Mouse (Mus musculus) left cerebral cortex, adult 9 months (tissue): Measurements from ENCODE around the gene Eaf1.
"Not testable (repeated sequence)": the region's sequence is repeated elsewhere in the genome, so short reads cannot be mapped to it uniquely, and the experiment has no call there.

ENCODE experiments used
- DNase-seq, 2 experiments: peaks; one replicate each; pipeline ENCODE4 v3.0.0; 2022; ENCODE audit warnings: low spot score in 2 of 2

The Eaf1 gene

DNA sequence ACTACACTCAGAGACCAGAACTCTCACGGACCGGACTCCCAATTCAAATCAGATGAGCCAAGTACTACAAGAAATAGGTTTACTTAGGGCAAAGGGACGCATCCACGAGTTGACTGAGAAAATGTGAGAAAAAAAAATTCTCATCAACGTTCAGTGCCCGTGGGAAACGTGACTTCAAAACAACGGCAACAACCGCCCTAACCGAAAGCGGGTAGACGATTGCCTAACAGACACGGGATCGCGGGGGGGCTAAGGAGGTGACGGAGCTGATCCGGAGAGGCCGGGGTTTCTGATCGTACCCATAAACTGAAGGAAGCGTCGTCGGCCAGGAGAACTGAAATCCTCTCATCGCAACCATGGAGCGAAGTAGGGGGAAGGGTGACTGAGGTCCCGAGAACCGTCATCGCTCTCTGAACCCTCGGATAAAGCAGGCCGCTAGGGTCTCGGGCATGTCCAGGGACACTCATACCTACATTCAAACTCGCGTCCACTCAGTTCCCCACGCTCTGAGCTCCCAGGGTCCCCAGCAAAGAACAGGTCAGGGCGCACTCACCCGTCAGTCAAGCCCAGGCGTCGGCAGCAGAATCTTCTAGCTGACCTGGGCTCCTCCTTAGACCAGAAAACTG, at the start of gene Eaf1:
Gene Eaf1 (plus strand): TSS at position 51 of the 626 bp plus-strand sequence.
- no peak for DNase-seq

DNA sequence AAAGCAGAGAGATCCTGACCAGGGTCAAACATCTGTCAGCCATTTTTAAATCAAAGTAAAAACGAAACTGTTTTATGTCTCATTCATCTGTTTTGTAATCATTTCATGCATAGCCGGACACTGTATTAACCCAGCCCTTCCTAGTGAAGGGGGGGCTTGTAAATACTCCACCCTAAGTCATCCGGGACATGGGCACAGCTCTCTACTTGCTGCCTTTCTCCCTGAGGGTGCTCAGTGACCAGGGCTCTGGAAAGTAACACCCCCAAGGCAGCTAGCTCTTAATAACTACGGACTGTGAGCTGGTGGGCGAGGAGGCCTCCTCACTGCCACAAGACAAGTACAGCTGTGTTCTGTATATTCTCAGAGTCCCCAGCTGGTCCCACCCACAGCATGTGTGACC, 45.2 kb upstream of the Eaf1 start:
- DNase-seq = no peak

DNA sequence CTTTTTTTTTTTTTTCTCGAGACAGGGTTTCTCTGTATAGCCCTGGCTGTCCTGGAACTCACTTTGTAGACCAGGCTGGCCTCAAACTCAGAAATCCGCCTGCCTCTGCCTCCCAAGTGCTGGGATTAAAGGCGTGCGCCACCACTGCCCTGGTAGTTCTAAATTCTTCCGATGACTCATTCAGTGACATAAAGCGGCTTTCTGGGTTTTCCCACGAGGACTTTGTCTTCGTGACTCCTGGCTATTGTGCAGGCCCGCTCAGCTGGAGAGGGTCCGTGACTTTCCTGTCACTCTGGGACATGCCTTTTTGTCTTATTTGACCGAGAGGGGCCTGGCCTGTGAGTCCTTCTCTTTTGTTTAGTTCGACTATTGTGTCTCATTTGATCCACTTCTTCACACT, 40.3 kb upstream of the Eaf1 start:
- not testable (repeated sequence) for DNase-seq

DNA sequence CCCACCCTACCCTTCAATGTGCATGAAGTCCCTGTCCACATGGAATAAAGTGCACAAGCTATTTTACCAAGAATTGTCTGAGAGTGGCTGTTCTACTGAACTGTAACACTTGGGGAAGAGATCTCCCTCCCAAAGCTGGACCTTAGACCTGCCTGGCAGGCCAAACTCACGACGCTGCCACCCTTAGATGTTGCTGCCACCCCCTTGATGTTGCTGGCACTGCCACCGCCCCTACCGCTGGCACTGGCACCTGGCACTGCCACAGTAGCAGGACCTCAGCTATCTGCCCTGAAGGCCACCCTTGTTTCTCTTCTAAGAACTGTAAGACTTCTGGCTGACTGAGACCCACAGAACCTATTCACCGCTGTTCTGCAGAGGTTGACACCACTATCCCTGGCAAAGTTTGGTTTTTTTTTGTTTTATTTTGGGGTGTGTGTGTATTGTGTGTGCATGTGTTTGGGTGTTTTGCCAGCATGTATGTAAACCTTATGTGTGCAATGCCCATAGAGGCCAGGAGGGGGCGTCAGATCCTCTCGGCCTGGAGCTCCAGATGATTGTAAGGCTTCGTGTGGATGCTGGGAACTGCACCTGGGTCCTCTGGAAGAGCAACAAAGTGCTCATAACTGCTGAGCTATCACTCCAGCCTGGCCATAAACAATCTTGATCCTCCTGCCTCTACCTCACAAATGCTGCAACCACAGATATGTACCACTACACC, 39.2 kb upstream of the Eaf1 start:
- DNase-seq = no peak

DNA sequence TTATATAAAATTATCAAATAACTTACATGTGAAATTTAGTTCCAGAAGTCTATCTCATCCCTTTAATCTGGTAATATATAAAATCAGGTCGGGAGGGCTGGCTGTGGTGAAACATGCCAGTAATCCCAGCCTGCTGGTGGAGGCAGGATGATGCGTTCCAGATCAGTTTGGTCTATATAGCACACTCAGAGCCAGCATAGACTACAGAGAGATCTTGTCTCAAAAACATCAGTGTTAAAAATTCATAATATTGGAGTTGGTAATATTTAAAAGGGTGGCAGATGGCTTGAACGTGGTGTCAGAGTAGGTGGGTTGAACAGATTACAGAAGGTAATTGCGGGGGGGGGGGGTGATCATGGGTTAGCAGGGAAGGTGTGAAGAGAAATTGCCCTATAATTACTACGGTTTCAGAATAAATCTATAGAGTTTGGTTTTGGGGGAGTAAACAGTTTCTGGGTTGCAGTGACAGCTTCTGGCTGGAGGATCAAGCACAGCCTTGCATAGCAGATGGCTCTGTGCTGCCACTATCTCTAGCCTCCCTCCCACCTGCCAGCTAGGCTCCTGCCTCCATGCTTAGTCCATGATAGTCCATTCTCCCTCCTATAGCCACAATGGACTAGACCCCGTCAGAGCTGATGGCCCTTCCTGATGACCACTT, 38.0 kb upstream of the Eaf1 start:
- no peak for DNase-seq

DNA sequence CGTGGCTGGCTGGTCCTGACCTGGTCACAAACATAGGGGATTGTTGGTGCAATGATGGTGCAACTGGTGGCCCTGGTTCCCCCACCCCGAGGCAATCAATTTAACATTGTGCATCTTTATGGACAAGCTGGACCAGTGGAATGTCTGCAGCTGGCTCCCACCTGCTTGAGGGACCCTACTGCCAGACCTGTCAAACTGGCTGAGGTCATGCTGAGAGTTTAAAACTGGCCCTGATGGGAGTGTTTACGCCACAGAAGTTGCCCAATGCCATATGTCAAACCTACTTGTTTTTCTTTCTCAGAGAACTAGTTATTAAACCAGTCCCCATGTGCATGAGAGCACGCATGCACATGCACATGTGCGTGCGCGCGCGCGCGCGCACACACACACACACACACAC, 36.2 kb upstream of the Eaf1 start:
- DNase-seq = no peak

DNA sequence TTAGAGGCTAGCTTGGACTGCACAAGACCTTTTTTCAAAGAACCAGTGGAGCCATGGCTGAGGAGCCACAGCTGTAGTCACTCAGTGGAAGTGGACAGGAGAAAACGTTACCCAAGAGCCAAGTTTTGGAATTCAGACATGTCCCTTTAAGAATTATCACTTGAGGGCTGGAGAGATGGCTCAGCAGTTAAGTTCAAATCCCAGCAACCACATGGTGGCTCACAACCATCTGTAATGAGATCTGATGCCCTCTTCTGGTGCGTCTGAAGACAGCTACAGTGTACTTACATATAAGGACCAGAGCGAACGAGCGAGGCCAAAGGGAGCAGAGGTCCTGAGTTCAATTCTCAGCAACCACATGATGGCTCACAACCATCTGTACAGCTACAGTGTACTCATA, 32.0 kb upstream of the Eaf1 start:
- DNase-seq = not testable (repeated sequence)

DNA sequence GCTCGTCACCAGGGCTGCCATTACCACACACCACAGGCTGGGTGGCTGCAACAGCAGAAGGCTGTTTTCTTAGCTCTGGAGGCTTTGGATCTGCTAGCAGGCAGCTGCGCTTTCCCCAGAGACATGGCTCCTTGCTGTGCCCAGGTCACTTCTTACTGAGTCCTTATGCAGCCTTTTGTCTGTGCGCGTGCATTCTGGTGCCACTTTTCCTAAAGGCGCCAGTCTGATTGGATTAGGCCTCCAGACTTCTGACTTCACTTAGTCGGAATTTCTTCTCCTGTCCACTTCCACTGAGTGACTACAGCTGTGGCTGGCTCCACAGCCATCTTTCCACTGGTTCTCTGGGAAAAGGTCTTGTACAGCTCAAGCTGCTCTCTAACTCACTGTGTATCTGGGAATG, 31.3 kb upstream of the Eaf1 start:
- DNase-seq = no peak

DNA sequence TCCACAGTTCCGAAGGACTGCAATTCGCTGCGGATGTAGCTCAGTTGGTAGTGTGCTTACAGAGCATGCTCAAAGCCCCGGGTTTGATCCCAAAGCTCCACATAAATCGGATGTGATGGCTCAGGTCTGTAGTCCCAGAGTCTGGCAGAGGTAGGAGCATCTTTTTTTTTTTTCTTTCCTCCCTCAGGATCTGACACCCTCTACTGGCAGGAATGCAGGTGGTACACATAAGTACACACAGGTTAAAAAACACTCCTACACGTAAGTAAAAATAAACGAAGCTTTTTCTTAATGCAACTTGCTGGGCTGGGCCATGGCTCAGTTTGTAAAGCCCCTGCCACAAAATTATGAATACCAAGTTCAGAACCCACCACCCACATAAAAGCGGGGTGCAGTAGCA, 30.0 kb upstream of the Eaf1 start:
- no peak for DNase-seq

DNA sequence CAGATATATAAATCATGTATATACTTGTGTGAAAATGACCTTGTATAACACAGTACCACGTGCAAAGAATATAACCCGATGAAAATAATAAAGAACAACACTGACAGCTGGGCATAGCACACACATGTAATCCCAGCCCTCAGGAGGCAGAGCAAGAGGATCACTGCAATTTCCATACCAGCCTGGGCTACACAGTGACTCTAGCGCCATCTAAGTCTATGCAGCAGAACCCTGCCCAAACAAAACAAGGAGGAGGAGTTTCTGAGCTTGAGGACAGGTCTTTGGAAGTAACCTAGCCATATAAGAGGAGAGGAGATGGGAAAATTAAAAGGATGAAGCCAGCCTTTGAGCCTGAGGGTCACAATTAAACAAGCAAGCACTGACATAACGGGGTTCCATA, 24.5 kb upstream of the Eaf1 start:
- no peak for DNase-seq

DNA sequence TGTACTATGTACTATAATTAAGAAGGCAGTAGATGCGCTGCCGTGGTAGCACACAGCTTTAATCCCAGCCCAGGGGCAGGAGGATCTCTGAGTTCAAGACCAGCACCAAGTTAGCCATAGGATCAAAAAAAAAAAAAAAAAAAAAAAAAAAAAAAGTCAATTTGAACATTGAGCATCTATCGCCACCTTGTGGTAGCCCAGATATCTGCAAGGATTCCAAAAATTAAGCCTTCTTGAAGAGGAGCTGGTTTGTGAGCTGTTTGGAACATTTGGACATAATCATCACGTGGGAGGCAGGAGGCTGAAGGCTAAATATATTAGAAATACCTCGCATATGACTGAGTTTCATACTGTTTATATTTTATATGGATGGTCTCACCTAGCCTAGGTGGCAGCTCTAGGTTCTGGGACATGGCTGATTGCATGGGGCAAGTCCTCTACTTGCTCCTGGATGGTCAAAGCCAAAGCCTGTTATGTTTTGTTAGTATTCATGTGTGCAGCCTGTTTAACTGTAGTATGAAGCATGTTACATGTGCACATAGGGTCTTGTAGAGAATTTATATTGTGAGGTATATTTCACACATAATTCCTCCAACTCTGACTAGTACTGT, 21.6 kb upstream of the Eaf1 start:
- DNase-seq = peak in 1 of 2 experiments; percentile 80

DNA sequence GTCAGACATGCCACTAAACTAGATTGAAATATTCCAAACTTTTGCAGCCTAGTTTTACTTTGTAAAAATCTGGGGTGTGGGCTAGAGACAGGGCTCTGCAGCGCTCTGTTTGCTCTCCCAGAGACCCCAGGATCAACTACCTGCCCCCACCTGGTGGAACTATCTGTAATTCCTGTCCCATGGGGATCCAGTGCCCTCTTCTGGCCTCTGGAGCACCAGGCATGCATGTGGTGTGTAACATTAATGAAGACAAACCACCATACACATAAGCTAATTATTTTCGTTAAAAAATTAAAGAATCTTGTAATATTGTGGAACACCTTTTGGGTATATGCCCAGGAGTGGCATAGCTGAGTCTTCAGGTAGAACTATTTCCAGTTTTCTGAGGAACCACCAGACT, 20.9 kb upstream of the Eaf1 start:
- no peak for DNase-seq

DNA sequence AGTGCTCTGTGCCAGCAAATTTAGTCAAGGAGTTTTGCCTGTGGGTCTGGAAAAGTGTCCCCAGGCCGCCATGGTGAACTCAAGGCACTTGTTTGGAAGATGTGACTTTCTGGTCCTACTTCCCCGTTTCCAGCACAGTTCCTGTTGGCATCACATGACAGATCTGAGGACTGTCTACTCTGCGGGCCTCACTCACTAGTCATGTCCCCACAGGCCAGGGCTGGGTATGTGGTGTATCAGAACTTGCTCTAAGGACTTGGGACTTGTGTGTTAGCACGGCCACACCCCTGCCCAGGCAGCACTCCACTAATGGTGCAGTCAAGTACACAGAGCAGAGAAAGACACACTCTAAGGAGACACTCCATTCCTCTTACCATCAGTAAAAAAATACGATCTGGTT, 11.8 kb upstream of the Eaf1 start:
- DNase-seq = no peak

DNA sequence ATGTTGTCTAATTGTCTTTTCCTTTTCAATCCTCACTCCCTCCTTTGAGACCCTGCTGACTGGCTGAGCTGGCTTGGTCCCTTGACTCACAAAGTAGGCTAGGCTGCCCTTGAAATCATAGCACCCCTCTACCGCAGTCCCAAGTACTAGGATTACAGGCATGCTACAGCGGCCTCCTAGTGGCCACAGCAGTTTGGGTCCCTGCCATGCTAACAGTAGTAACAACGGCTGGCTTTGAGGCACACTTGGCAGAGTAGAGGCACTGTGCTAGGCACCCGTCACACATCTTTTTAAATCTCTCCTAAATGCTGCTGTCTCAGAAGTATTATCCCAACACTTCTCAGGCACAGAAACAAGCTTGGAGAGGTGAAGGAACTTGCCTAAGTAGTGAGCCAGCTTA, 7.7 kb upstream of the Eaf1 start:
- no peak for DNase-seq

DNA sequence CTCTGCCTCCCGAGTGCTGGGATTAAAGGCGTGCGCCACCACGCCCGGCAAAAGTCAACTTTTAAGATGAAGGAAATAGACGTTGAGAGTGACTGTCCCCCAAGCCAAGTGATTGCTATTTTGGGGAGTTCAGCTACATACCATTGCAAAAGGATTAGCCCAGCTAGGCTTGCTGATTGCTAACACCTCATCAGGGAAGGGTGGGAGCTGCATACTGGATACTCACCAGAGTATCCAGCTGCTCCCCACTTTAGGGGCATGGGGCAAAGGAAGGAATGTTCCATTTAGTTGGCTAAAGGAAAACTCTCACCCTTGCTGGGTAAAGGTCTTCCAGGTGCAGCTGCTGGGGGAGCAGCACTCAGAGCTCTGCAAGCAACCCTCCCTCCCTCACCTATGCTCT, 6.1 kb upstream of the Eaf1 start:
- DNase-seq = no peak

DNA sequence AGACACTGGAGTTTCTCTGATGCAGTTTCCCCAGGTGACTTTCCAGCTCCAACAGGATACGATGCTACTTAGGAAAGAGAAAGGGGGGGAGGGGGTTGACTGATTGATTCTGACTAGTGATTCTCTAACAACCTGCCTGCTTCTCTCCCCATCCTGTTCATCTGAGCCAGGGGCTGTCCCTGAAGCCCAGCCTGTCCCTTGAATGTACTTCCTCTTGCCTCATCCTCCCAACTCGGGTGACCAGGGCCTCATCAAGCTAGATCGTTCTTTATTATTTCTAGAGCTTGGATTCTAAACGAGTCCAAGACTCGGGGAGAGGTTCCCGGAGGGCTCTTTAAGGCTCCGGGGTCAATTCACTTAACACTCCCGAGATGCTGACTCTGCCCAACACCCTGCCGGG, 298 bp upstream of the Eaf1 start:
- DNase-seq = no peak

DNA sequence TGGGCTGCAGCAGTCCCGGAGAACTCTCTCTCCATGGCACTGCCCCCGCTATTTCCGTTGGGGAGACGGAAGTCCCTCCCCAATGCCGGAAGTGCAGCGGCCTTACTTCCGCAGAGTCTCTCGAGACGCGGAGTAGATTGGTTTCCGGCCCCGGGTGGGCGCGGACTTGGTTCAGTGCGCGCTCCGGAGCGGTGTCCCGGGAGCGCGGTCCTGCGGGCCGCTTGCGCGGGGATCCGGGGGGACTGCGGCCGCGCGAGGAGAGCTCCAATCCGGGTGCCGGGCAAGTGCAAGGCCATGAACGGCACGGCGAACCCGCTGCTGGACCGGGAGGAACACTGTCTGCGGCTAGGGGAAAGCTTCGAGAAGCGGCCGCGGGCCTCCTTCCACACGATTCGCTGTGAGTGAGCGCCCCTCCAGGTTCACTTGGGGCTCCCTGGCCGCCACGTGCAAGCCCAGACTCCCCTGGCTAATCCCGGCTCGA, 816 bp downstream of the Eaf1 start, which contains the start of gene Mettl6:
Gene Mettl6 (minus strand): TSS at position 66 of the 481 bp plus-strand sequence.
- peak; percentile 71 to 89 for DNase-seq

DNA sequence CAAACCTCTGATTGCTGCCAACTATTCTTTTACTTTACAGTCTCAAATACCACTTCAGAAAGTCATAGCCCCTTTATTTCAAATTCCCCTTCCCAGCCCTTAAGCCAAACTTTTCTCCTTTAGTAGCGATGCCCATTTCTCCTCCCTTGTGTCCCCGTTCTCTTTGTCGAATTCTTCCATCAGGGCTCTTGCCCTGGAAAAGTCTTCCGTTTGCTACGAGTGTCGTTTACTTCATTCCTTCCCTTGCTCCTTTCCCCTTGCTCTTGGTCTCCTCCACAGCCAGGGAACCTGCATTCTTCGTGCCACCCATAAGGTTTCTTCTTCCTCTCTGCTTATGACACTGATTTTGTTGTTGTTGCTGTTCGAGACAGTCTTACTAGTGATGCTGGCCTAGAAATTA, 1.3 kb downstream of the Eaf1 start:
- DNase-seq = no peak

DNA sequence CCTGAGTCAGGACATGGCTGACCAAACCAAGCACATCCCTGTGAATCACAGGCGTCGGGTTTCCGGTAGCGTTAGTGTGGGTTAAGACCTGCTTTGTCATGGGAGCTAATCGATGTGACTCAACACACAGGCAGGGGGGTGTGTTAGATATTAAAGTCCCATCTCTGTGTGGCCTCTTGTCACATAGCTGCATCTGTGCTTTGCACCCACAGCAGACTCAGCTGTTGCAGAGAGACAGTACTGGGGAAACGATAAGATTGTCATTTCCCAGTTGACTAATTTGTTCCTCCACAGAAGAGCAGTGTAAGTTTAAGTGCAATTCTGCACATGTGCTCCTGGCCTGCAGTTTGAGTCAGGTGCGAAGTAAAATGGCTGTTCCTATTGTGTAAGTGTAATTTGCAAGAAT, 2.0 kb downstream of the Eaf1 start:
- no peak for DNase-seq

DNA sequence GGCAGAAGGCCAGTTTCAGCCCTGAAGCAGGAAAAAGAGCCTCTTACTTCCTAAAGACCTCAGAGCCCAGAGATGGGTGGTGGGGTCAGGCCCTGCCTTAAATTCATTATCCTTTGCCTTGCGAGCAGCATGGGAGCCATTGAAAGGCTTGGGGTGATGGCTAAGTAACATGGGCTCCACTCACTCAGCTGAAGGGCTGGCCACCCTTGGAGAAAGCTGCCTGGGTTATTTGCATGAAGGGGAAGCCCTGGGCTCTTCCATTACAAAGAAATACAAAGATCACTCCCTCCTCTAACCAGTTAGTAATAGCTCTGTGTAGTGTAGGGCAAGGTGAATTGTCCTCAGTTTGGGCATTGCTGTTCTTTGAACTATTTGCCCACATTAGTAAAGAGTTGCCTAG, 5.3 kb downstream of the Eaf1 start:
- DNase-seq = no peak

DNA sequence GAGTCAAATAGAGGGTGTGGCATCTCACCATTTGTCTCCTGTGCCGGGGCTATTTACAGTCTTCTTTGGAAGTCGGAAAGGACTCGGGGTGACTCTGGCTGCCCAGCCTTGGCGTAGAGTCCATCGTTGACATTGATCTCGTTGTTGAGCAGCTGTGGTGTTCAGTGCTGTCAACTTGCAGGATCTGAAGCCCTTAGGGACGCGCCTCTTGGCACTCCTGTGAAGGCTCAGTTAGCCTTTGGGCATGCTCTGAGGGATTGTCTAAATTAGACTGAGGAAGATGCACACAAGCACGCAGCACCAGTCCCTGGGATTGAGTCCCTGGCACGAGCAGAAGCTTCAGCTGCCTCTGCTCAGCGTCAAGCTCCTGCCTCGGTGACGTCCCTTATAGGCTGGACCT, 9.2 kb downstream of the Eaf1 start:
- no peak for DNase-seq

DNA sequence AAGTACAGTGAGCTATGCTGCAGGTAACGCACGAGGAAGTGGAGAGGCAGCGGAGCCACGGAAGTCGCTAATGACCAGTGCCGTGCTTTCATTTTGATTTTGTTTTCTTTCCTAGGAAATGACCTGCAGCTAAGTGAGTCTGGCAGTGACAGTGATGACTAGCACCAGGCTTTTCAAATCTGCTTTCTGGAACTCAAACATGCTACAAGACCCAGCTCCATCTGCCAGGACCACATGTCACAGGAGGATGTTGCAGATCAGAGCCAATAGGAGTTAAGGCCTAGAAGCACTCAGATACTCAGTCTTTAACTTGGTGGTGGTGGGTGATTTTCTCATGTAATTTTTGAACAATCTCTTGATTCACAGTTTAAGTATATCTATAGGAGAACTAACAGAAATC, 12.3 kb downstream of the Eaf1 start:
- no peak for DNase-seq

DNA sequence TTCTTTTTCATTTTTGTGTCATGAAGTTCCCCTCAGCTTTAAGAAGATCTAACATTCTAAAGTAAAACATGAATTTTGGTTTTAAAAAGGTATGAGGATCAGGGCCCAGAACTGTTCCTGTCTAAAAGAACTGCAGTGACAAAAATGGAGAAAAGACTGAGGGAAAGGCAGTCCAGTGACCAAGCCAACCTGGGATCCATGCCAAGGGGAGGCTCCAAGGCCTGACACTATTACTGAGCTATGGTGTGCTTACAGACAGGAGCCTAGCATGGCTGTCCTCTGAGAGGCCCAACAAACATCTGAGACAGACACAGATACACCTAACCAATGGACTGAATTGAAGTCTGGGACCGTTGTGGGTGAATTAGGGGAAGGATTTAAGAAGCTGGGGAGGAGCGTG, 15.7 kb downstream of the Eaf1 start:
- DNase-seq = no peak
